16 mouse cellular contexts compared by ENCODE assay signal in the genomic region with DNA sequence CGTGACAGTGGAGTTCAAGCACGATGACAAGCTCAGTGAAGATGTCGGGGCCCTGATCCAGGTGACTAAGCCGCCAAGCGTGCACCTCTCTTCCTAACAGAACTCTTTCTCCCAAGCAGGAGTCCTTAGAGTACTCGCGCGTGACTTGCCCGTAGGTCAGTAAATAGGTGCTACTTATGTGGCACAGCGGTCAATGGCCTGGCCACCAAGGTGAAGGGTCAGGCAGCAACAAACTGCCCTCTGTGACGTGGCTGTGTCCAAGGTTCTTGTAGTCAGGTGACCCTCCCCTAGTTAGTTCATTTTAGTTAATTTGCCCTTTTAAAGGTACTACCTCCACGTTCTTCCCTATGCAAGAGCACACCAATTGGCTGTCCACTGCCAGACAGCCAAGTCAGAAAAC. TPM values are rescaled to one million over a fixed set of nuclear protein-coding genes. Genes with fewer than 3 reads are reported as not detected.
DNase-seq lines count a peak whose midpoint lies in the region; ATAC-seq and TF ChIP-seq lines count a peak whose summit lies in the region.
"Had no signal": no experiment of that assay in that cellular context is flagged by ENCODE, and none has a peak within 500 bp of the region (broad histone marks: within the 10 kb centered on the region; RNA-seq: fewer than 3 reads in every experiment).

No protein-coding gene starts in this region.

- H3K4me1 ChIP-seq in forebrain, embryonic 12.5 days: no peaks in the 10 kb centered on the region
- no peaks in the 10 kb centered on the region for H3K4me1 ChIP-seq in forebrain, postnatal 0 days (ENCODE audit: insufficient read depth)
- H3K4me1 ChIP-seq in heart, postnatal 0 days (ENCODE audit: control insufficient read depth, insufficient read depth): peaks cover 6% of the 10 kb centered on the region; the same call in 1 of the 2 replicates
- no peaks in the 10 kb centered on the region for H3K4me1 ChIP-seq in thymus, adult 2 months (replicated peaks; ENCODE audit: control insufficient read depth, insufficient read depth, low read length)
- H3K4me1 ChIP-seq: embryonic facial prominence, embryonic 10.5 days; hindbrain, embryonic 15.5 days; limb, embryonic 10.5 days had no signal

- no peak for TF ChIP-seq POLR2A in thymus, adult 2 months (IDR thresholded peaks at IDR 0.05; ENCODE audit: control insufficient read depth, extremely low read depth, insufficient read depth, low read length, poor library complexity)

- TF ChIP-seq CTCF in forebrain, postnatal 0 days (IDR thresholded peaks at IDR 0.05; ENCODE audit: low read depth): no peak
- no peak for TF ChIP-seq CTCF in heart, postnatal 0 days (IDR thresholded peaks at IDR 0.05; ENCODE audit: low read depth)
- 0 out of 2 replicates have a peak, but pooled peaks have one; percentile 31 for TF ChIP-seq CTCF in thymus, adult 2 months (IDR thresholded peaks at IDR 0.05; ENCODE audit: borderline replicate concordance, control insufficient read depth, extremely low read depth, insufficient read depth, low read length, poor library complexity)

- H3K27ac ChIP-seq in forebrain, embryonic 12.5 days: no peak overlapping the region
- H3K27ac ChIP-seq in forebrain, postnatal 0 days (ENCODE audit: low read depth, low read length): no peak overlapping the region
- 0 out of 2 replicates have a peak overlapping the region, but pooled peaks have one; percentile 33 for H3K27ac ChIP-seq in heart, postnatal 0 days (ENCODE audit: low read depth)
- no peak overlapping the region for H3K27ac ChIP-seq in thymus, adult 2 months (ENCODE audit: control insufficient read depth, insufficient read depth, low read length)
- H3K27ac ChIP-seq: embryonic facial prominence, embryonic 10.5 days; hindbrain, embryonic 15.5 days; kidney, postnatal 0 days; limb, embryonic 10.5 days had no signal

- no peak overlapping the region for H3K4me2 ChIP-seq in forebrain, embryonic 12.5 days
- H3K4me2 ChIP-seq in forebrain, postnatal 0 days (ENCODE audit: low read depth): no peak overlapping the region
- H3K4me2 ChIP-seq in heart, postnatal 0 days (ENCODE audit: low read depth, low read length): no peak overlapping the region
- H3K4me2 ChIP-seq: hindbrain, embryonic 15.5 days; liver, embryonic 11.5 days had no signal

- no peak overlapping the region for H3K9ac ChIP-seq in forebrain, embryonic 12.5 days
- H3K9ac ChIP-seq in forebrain, postnatal 0 days: no peak overlapping the region
- H3K9ac ChIP-seq in heart, postnatal 0 days (replicated peaks; ENCODE audit: low read depth, low read length): no peak overlapping the region
- H3K9ac ChIP-seq: hindbrain, embryonic 15.5 days had no signal

- H3K9me3 ChIP-seq in forebrain, embryonic 12.5 days: no peaks in the 10 kb centered on the region
- H3K9me3 ChIP-seq in forebrain, postnatal 0 days (ENCODE audit: low read length): no peaks in the 10 kb centered on the region
- H3K9me3 ChIP-seq in heart, postnatal 0 days (replicated peaks; ENCODE audit: control insufficient read depth, low read length): no peaks in the 10 kb centered on the region
- H3K9me3 ChIP-seq: embryonic facial prominence, embryonic 10.5 days; G1E; hindbrain, embryonic 15.5 days; limb, embryonic 10.5 days had no signal

- 0 out of 2 replicates have a peak, but pooled peaks have one; percentile 27 for ATAC-seq in forebrain, embryonic 12.5 days (ENCODE audit: low FRiP score)
- no peak for ATAC-seq in forebrain, postnatal 0 days
- no peak for ATAC-seq in heart, postnatal 0 days (ENCODE audit: insufficient read depth, low read depth)
- ATAC-seq: activated CD4-positive, CD25-positive, alpha-beta regulatory T cell, adult 4 months had no signal

- 90% methylated on average over 12 of the region's 12 CpGs for WGBS in forebrain, embryonic 12.5 days
- WGBS in forebrain, postnatal 0 days: 92% methylated on average over 12 of the region's 12 CpGs
- WGBS in heart, postnatal 0 days: 93% methylated on average over 12 of the region's 12 CpGs
- WGBS in thymus, adult 2 months: 95% methylated on average over 12 of the region's 12 CpGs

- H3K4me3 ChIP-seq in forebrain, embryonic 12.5 days (replicated peaks): no peak overlapping the region
- no peak overlapping the region for H3K4me3 ChIP-seq in forebrain, postnatal 0 days (ENCODE audit: low read depth, low read length)
- H3K4me3 ChIP-seq in heart, postnatal 0 days (ENCODE audit: low read depth, low read length): no peak overlapping the region
- H3K4me3 ChIP-seq in thymus, adult 2 months (ENCODE audit: control insufficient read depth, insufficient read depth, low read length): no peak overlapping the region
- H3K4me3 ChIP-seq: embryonic facial prominence, embryonic 10.5 days; hindbrain, embryonic 15.5 days; limb, embryonic 10.5 days had no signal

- intact Hi-C loops in heart, postnatal 25 days (cut with DNase I): loop anchor here (1.0 to 2.0 kb wide), 4 partner anchors 31 to 193 kb away; no protein-coding TSS in a partner anchor

- H3K27me3 ChIP-seq in forebrain, embryonic 12.5 days: no peaks in the 10 kb centered on the region
- no peaks in the 10 kb centered on the region for H3K27me3 ChIP-seq in forebrain, postnatal 0 days (ENCODE audit: insufficient read depth, low read length)
- no peaks in the 10 kb centered on the region for H3K27me3 ChIP-seq in heart, postnatal 0 days (ENCODE audit: control insufficient read depth, insufficient read depth, low read length)
- H3K27me3 ChIP-seq in thymus, adult 2 months (ENCODE audit: control insufficient read depth, insufficient read depth, low read length): no peaks in the 10 kb centered on the region
- H3K27me3 ChIP-seq: hindbrain, embryonic 15.5 days had no signal

- no peak for DNase-seq in forebrain, postnatal 0 days
- DNase-seq in heart, postnatal 0 days (ENCODE audit: low spot score): no peak
- no peak for DNase-seq in heart, postnatal 25 days (ENCODE audit: low spot score)
- DNase-seq in kidney, adult 9 months: peak; percentile 77
- DNase-seq in kidney, postnatal 10 days: no peak
- DNase-seq in thymus, adult 2 months: no peak
- DNase-seq in thymus, postnatal 25 days: no peak
- DNase-seq: gastrocnemius, postnatal 14 days had no signal

- H3K36me3 ChIP-seq in forebrain, embryonic 12.5 days (replicated peaks): no peaks in the 10 kb centered on the region
- peaks cover 4% of the 10 kb centered on the region; the same call in 1 of the 2 replicates for H3K36me3 ChIP-seq in forebrain, postnatal 0 days (ENCODE audit: insufficient read depth)
- peaks cover 84% of the 10 kb centered on the region for H3K36me3 ChIP-seq in heart, postnatal 0 days (replicated peaks; ENCODE audit: control insufficient read depth, insufficient read depth, low read length)
- no peaks in the 10 kb centered on the region for H3K36me3 ChIP-seq in thymus, adult 2 months (ENCODE audit: control insufficient read depth, insufficient read depth, low read length)
- H3K36me3 ChIP-seq: G1E; hindbrain, embryonic 15.5 days; limb, embryonic 10.5 days had no signal

- no peak for TF ChIP-seq EP300 in heart, postnatal 0 days (IDR thresholded peaks at IDR 0.05; ENCODE audit: low read depth)

RNA-seq across cellular contexts. Expression of a gene that starts 32.2 kb away (rescaled TPM):
- polyA plus RNA-seq in forebrain, embryonic 12.5 days (2016; fragmentation: Nextera tagmentation; extraction: Ambion mirVana): 38.1 and 40.7 TPM in 2 replicates
- total RNA-seq in forebrain, postnatal 0 days (2014; rRNA removed): 6.1 and 8.7 TPM in 2 replicates
- 9.6 and 14.9 TPM in 2 replicates for polyA plus RNA-seq in forebrain, postnatal 0 days (2015; fragmentation: Nextera tagmentation; extraction: Ambion mirVana)
- 4.4 and 4.7 TPM in 2 replicates for total RNA-seq in heart, postnatal 0 days (2014; rRNA removed; ENCODE audit: low replicate concordance)
- polyA plus RNA-seq in heart, postnatal 0 days (2015; fragmentation: Nextera tagmentation; extraction: Ambion mirVana): 15.1 and 15.2 TPM in 2 replicates
- 10 to 100 TPM; 10.2 to 11.8 TPM for total RNA-seq in heart, postnatal 25 days (2021)
- polyA plus RNA-seq in thymus, adult 2 months (2012; rRNA removed): 8.5 and 8.8 TPM in 2 replicates
